Mouse (Mus musculus): Measurements from ENCODE around the gene Zfp213. TPM values are rescaled to one million over a fixed set of nuclear protein-coding genes. Genes with fewer than 3 reads are reported as not detected.

The Zfp213 gene
- polyA plus RNA-seq (2016; fragmentation: Nextera tagmentation; extraction: Ambion mirVana): 24.7 and 26.6 TPM in 2 replicates

GRCm38 (mm10) chr17:23563595-23564367 is at the start of gene Zfp213:
TSS of gene Zfp213 (minus strand) at chr17:23564238.
- H3K9me3 ChIP-seq: no peaks in the 10 kb centered on the region
- WGBS: under 1% methylated on average over 59 of the region's 59 CpGs
- H3K9ac ChIP-seq (replicated peaks): peak within 1 kb of the TSS; percentile 89
- peak within 1 kb of the TSS; percentile 93 for H3K27ac ChIP-seq
- peaks cover 13% of the 10 kb centered on the region for H3K4me1 ChIP-seq (replicated peaks)
- H3K4me2 ChIP-seq: peak within 1 kb of the TSS; percentile 57
- ATAC-seq (ENCODE audit: insufficient number of reproducible peaks, insufficient read depth, low FRiP score, low TSS enrichment, low read depth): peak; percentile 92
- peak within 1 kb of the TSS; percentile 78 for H3K4me3 ChIP-seq (replicated peaks)
- peaks cover 32% of the 10 kb centered on the region for H3K36me3 ChIP-seq
- no peaks in the 10 kb centered on the region for H3K27me3 ChIP-seq

- 81% methylated on average over 28 of the region's 28 CpGs for WGBS
- Histone ChIP-seq H3K4me1 (replicated peaks) (no peaks in the 10 kb centered on the region), H3K27ac (no peak overlapping the region), H3K27me3 (no peaks in the 10 kb centered on the region), H3K4me2 (no peak overlapping the region), H3K36me3 (no peaks in the 10 kb centered on the region), H3K9me3 (no peaks in the 10 kb centered on the region), H3K4me3 (replicated peaks) (no peak overlapping the region), H3K9ac (replicated peaks) (no peak overlapping the region)
- peak; percentile 67; the same call in 1 of the 2 replicates for ATAC-seq (ENCODE audit: insufficient number of reproducible peaks, insufficient read depth, low FRiP score, low TSS enrichment, low read depth)
Observed at GRCm38 (mm10) chr17:23610361-23610800, 46.3 kb upstream of the Zfp213 start.

- Histone ChIP-seq H3K27ac (no peak overlapping the region), H3K4me2 (no peak overlapping the region), H3K27me3 (no peaks in the 10 kb centered on the region), H3K4me1 (replicated peaks) (no peaks in the 10 kb centered on the region), H3K4me3 (replicated peaks) (no peak overlapping the region), H3K9ac (replicated peaks) (no peak overlapping the region), H3K9me3 (no peaks in the 10 kb centered on the region), H3K36me3 (no peaks in the 10 kb centered on the region)
- ATAC-seq (ENCODE audit: insufficient number of reproducible peaks, insufficient read depth, low FRiP score, low TSS enrichment, low read depth): no peak
- 92% methylated on average over 24 of the region's 24 CpGs for WGBS
Observed at GRCm38 (mm10) chr17:23609612-23610011, 45.6 kb upstream of the Zfp213 start.

- WGBS: 85% methylated on average over 8 of the region's 8 CpGs
- ATAC-seq (ENCODE audit: insufficient number of reproducible peaks, insufficient read depth, low FRiP score, low TSS enrichment, low read depth): no peak
Observed at GRCm38 (mm10) chr17:23605220-23605619, 41.2 kb upstream of the Zfp213 start.

GRCm38 (mm10) chr17:23604394-23604793 is 40.4 kb upstream of the Zfp213 start:
- H3K4me2 ChIP-seq: no peak overlapping the region
- WGBS: 74% methylated on average over 7 of the region's 7 CpGs
- no peak for ATAC-seq (ENCODE audit: insufficient number of reproducible peaks, insufficient read depth, low FRiP score, low TSS enrichment, low read depth)

More at GRCm38 (mm10) chr17:23605220-23605619, 41.2 kb upstream of the Zfp213 start:
- no peak overlapping the region for H3K27ac ChIP-seq
- no peak overlapping the region for H3K9ac ChIP-seq (replicated peaks)
- no peak overlapping the region for H3K4me3 ChIP-seq (replicated peaks)
- H3K36me3 ChIP-seq: no peaks in the 10 kb centered on the region
- no peak overlapping the region for H3K4me2 ChIP-seq
- peaks cover 16% of the 10 kb centered on the region for H3K4me1 ChIP-seq (replicated peaks)
- H3K27me3 ChIP-seq: no peaks in the 10 kb centered on the region
- H3K9me3 ChIP-seq: no peaks in the 10 kb centered on the region

GRCm38 (mm10) chr17:23603542-23603941 is 39.5 kb upstream of the Zfp213 start:
- Histone ChIP-seq H3K9me3 (no peaks in the 10 kb centered on the region), H3K9ac (replicated peaks) (no peak overlapping the region), H3K4me3 (replicated peaks) (no peak overlapping the region), H3K4me1 (replicated peaks) (peaks cover 25% of the 10 kb centered on the region), H3K4me2 (no peak overlapping the region), H3K27me3 (no peaks in the 10 kb centered on the region), H3K27ac (no peak overlapping the region), H3K36me3 (no peaks in the 10 kb centered on the region)
- 57% methylated on average over 2 of the region's 2 CpGs for WGBS
- ATAC-seq (ENCODE audit: insufficient number of reproducible peaks, insufficient read depth, low FRiP score, low TSS enrichment, low read depth): no peak

More at GRCm38 (mm10) chr17:23604394-23604793, 40.4 kb upstream of the Zfp213 start:
- H3K9me3 ChIP-seq: no peaks in the 10 kb centered on the region
- no peak overlapping the region for H3K27ac ChIP-seq
- H3K36me3 ChIP-seq: no peaks in the 10 kb centered on the region
- H3K27me3 ChIP-seq: no peaks in the 10 kb centered on the region
- H3K4me1 ChIP-seq (replicated peaks): peaks cover 19% of the 10 kb centered on the region
- no peak overlapping the region for H3K9ac ChIP-seq (replicated peaks)
- H3K4me3 ChIP-seq (replicated peaks): no peak overlapping the region

GRCm38 (mm10) chr17:23603077-23603476 is 39.0 kb upstream of the Zfp213 start:
- no peak for ATAC-seq (ENCODE audit: insufficient number of reproducible peaks, insufficient read depth, low FRiP score, low TSS enrichment, low read depth)
- Histone ChIP-seq H3K4me1 (replicated peaks) (peaks cover 26% of the 10 kb centered on the region), H3K4me2 (no peak overlapping the region), H3K36me3 (no peaks in the 10 kb centered on the region), H3K9me3 (no peaks in the 10 kb centered on the region), H3K27ac (no peak overlapping the region), H3K4me3 (replicated peaks) (no peak overlapping the region), H3K9ac (replicated peaks) (no peak overlapping the region), H3K27me3 (no peaks in the 10 kb centered on the region)
- WGBS: 46% methylated on average over 8 of the region's 8 CpGs

- Histone ChIP-seq H3K4me1 (replicated peaks) (peaks cover 26% of the 10 kb centered on the region), H3K27me3 (no peaks in the 10 kb centered on the region), H3K27ac (peak overlapping the region; percentile 63), H3K4me3 (replicated peaks) (no peak overlapping the region), H3K4me2 (no peak overlapping the region; the same call in 1 of the 2 replicates), H3K9ac (replicated peaks) (no peak overlapping the region), H3K36me3 (no peaks in the 10 kb centered on the region), H3K9me3 (no peaks in the 10 kb centered on the region)
- 43% methylated on average over 10 of the region's 10 CpGs for WGBS
- ATAC-seq (ENCODE audit: insufficient number of reproducible peaks, insufficient read depth, low FRiP score, low TSS enrichment, low read depth): no peak
Observed at GRCm38 (mm10) chr17:23601836-23602585, 38.0 kb upstream of the Zfp213 start.

GRCm38 (mm10) chr17:23600641-23601622 is 36.9 kb upstream of the Zfp213 start, which contains the start of gene Zscan10:
TSS of gene Zscan10 (plus strand) at chr17:23600856.
- Histone ChIP-seq H3K27me3 (no peaks in the 10 kb centered on the region), H3K36me3 (no peaks in the 10 kb centered on the region), H3K9me3 (no peaks in the 10 kb centered on the region), H3K4me3 (replicated peaks) (no peak within 1 kb of the TSS), H3K27ac (peak within 1 kb of the TSS; percentile 93), H3K4me1 (replicated peaks) (peaks cover 26% of the 10 kb centered on the region), H3K9ac (replicated peaks) (no peak within 1 kb of the TSS), H3K4me2 (peak within 1 kb of the TSS; percentile 67; the same call in 1 of the 2 replicates)
- 38% methylated on average over 15 of the region's 15 CpGs for WGBS
- ATAC-seq (ENCODE audit: insufficient number of reproducible peaks, insufficient read depth, low FRiP score, low TSS enrichment, low read depth): no peak

- 41% methylated on average over 7 of the region's 7 CpGs for WGBS
- Histone ChIP-seq H3K9me3 (no peaks in the 10 kb centered on the region), H3K9ac (replicated peaks) (peak overlapping the region; percentile 60), H3K27ac (peak overlapping the region; percentile 93), H3K4me3 (replicated peaks) (peak overlapping the region; percentile 47), H3K4me1 (replicated peaks) (peaks cover 26% of the 10 kb centered on the region), H3K36me3 (no peaks in the 10 kb centered on the region), H3K27me3 (no peaks in the 10 kb centered on the region), H3K4me2 (peak overlapping the region; percentile 67)
- ATAC-seq (ENCODE audit: insufficient number of reproducible peaks, insufficient read depth, low FRiP score, low TSS enrichment, low read depth): no peak
Observed at GRCm38 (mm10) chr17:23599605-23600063, 35.6 kb upstream of the Zfp213 start.

All from limb, embryonic 12.5 days (tissue).